Mouse (Mus musculus): ENCODE data around the gene Hyou1. TPM values are rescaled to one million over a fixed set of nuclear protein-coding genes. Genes with fewer than 3 reads are reported as not detected.
A peak's percentile ranks its signal among the peaks of the same experiment; 100 is the strongest.

Gene Hyou1
- polyA plus RNA-seq, 1 experiment, result 56.7 TPM

DNA sequence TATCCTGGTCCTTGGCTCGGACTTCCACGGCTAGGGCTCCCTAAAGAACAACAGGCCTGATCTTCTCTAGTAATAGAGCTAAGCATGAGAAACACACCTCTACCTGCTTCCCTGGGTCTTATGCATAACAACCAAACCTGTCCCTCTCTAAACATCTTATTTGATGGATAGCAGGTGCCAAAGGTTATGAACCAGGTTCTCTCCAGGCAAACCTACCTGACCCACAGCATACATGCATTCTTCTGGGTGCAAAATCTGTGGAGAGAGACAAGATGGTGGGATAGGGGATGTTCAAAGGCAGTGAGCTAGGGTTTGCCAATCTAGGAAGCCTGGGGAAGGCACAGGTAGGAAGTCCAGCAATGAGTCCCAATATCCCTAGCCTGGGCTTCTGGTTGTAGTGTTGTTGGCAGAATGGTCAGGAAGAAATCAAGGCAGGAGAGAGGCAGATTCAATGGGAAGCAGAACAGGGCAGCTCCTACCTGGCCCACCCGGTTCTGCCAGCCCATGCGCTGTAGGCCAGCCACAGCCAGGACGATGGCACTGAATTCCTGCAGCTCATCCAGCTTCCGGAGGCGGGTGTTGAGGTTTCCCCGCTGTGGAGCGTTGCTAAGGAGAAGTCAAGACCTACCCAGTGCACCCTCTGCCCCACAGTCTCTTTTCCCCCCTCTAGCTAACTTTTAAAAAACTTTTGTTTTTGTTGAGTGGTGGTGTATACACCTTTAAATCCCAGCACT, 41.7 kb upstream of the Hyou1 start:
- no peak overlapping the region for H3K27ac ChIP-seq (ENCODE audit: insufficient read depth, low read length)
- TF ChIP-seq CTCF (IDR thresholded peaks at IDR 0.05; ENCODE audit: extremely low read depth, insufficient read depth, low read length) (no peak), POLR2A (IDR thresholded peaks at IDR 0.05; ENCODE audit: extremely low read depth, insufficient read depth, low read length) (no peak)
- H3K4me1 ChIP-seq (ENCODE audit: control insufficient read depth, insufficient read depth, low read length), result no peaks in the 10 kb centered on the region
- no peak overlapping the region for H3K4me3 ChIP-seq (ENCODE audit: insufficient read depth, low read length)

DNA sequence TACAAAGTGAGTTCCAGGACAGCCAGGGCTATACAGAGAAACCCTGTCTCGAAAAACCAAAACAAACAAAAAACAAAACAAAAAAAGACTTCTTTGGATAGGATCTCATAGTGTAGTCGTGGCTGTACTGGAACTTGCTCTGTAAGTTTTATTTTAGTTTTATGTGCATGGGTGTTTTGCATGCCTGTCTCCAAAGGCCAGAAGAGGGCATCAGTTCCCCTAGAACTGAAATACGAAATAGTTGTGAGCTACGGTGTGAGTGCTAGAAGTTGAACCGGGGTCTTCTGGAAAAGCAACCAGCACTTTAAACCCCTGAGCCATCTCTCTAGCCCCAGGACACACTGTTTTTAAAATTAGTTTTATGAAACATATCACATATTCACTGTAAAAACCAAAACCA, 40.7 kb upstream of the Hyou1 start:
- H3K4me3 ChIP-seq (ENCODE audit: insufficient read depth, low read length), result no peak overlapping the region
- H3K27ac ChIP-seq (ENCODE audit: insufficient read depth, low read length), result no peak overlapping the region
- H3K4me1 ChIP-seq (ENCODE audit: control insufficient read depth, insufficient read depth, low read length), result no peaks in the 10 kb centered on the region
- TF ChIP-seq CTCF (IDR thresholded peaks at IDR 0.05; ENCODE audit: extremely low read depth, insufficient read depth, low read length) (no peak), POLR2A (IDR thresholded peaks at IDR 0.05; ENCODE audit: extremely low read depth, insufficient read depth, low read length) (no peak)

- no peak overlapping the region for H3K4me3 ChIP-seq (ENCODE audit: insufficient read depth, low read length)
- no peaks in the 10 kb centered on the region for H3K4me1 ChIP-seq (ENCODE audit: control insufficient read depth, insufficient read depth, low read length)
- H3K27ac ChIP-seq (ENCODE audit: insufficient read depth, low read length), result no peak overlapping the region
- TF ChIP-seq CTCF (IDR thresholded peaks at IDR 0.05; ENCODE audit: extremely low read depth, insufficient read depth, low read length), result no peak
These were observed 37.8 kb upstream of the Hyou1 start for GRCm38 (mm10) chr9:44341487-44341886.

DNA sequence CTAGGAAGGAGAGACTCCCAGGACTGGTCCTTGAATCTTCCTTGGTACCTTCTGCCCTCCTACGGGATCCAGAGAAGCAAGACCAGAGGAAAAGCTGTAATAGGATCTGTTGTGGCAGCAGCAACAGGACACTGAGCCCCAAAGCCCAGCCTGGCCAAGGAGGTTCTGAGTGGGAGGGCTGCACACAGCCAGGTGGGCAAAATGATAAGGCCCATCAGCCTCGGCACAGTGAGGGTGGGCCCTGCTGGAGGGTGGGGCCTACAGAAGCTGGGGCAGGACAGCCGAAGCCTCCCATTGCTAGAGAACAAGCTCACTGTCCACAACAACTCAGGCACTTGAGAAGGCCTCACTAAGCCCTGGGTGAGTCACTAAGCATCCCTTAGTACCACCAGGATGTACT, 37.1 kb upstream of the Hyou1 start:
- H3K4me3 ChIP-seq (ENCODE audit: insufficient read depth, low read length), result no peak overlapping the region
- H3K4me1 ChIP-seq (ENCODE audit: control insufficient read depth, insufficient read depth, low read length), result no peaks in the 10 kb centered on the region
- no peak overlapping the region for H3K27ac ChIP-seq (ENCODE audit: insufficient read depth, low read length)
- TF ChIP-seq POLR2A (IDR thresholded peaks at IDR 0.05; ENCODE audit: extremely low read depth, insufficient read depth, low read length) (no peak), CTCF (IDR thresholded peaks at IDR 0.05; ENCODE audit: extremely low read depth, insufficient read depth, low read length) (no peak)

DNA sequence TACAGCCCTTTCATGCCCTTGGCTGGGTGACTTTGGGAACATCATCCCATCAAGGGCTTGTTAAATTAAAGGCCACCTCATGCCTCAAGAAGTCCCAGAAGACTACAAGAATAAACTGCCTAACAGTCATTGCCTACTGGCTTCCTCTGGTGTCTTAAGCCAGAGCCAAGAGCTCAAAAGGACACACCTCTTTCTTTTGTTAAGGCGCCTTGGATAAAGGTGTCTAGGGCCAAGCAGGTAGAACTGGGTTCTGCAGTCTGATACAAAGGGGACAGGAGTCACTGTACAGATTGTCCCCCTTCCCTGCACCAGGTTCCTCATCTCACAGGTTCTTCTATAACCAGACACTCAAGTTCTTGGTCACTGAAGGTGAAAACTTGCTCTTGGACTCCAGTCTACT, 36.7 kb upstream of the Hyou1 start:
- TF ChIP-seq POLR2A (IDR thresholded peaks at IDR 0.05; ENCODE audit: extremely low read depth, insufficient read depth, low read length), result no peak
- no peak for TF ChIP-seq CTCF (IDR thresholded peaks at IDR 0.05; ENCODE audit: extremely low read depth, insufficient read depth, low read length)
- Histone ChIP-seq H3K27ac (ENCODE audit: insufficient read depth, low read length) (no peak overlapping the region), H3K4me3 (ENCODE audit: insufficient read depth, low read length) (no peak overlapping the region), H3K4me1 (ENCODE audit: control insufficient read depth, insufficient read depth, low read length) (no peaks in the 10 kb centered on the region)

- TF ChIP-seq CTCF (IDR thresholded peaks at IDR 0.05; ENCODE audit: extremely low read depth, insufficient read depth, low read length), result no peak
- TF ChIP-seq POLR2A (IDR thresholded peaks at IDR 0.05; ENCODE audit: extremely low read depth, insufficient read depth, low read length), result no peak
- peak overlapping the region; percentile 53 for H3K4me3 ChIP-seq (ENCODE audit: insufficient read depth, low read length)
- no peak overlapping the region for H3K27ac ChIP-seq (ENCODE audit: insufficient read depth, low read length)
- H3K4me1 ChIP-seq (ENCODE audit: control insufficient read depth, insufficient read depth, low read length), result no peaks in the 10 kb centered on the region
These were observed 36.0 kb upstream of the Hyou1 start for GRCm38 (mm10) chr9:44343290-44343689.

GRCm38 (mm10) chr9:44343781-44344421, 35.4 kb upstream of the Hyou1 start, which contains the start of gene Hmbs:
Gene Hmbs, minus strand, starts transcription at chr9:44344228.
- TF ChIP-seq CTCF (IDR thresholded peaks at IDR 0.05; ENCODE audit: extremely low read depth, insufficient read depth, low read length), result no peak
- peak; percentile 45; the same call in 1 of the 2 replicates for TF ChIP-seq POLR2A (IDR thresholded peaks at IDR 0.05; ENCODE audit: extremely low read depth, insufficient read depth, low read length)
- peak within 1 kb of the TSS; percentile 53 for H3K4me3 ChIP-seq (ENCODE audit: insufficient read depth, low read length)
- peak within 1 kb of the TSS; percentile 98 for H3K27ac ChIP-seq (ENCODE audit: insufficient read depth, low read length)
- no peaks in the 10 kb centered on the region for H3K4me1 ChIP-seq (ENCODE audit: control insufficient read depth, insufficient read depth, low read length)

DNA sequence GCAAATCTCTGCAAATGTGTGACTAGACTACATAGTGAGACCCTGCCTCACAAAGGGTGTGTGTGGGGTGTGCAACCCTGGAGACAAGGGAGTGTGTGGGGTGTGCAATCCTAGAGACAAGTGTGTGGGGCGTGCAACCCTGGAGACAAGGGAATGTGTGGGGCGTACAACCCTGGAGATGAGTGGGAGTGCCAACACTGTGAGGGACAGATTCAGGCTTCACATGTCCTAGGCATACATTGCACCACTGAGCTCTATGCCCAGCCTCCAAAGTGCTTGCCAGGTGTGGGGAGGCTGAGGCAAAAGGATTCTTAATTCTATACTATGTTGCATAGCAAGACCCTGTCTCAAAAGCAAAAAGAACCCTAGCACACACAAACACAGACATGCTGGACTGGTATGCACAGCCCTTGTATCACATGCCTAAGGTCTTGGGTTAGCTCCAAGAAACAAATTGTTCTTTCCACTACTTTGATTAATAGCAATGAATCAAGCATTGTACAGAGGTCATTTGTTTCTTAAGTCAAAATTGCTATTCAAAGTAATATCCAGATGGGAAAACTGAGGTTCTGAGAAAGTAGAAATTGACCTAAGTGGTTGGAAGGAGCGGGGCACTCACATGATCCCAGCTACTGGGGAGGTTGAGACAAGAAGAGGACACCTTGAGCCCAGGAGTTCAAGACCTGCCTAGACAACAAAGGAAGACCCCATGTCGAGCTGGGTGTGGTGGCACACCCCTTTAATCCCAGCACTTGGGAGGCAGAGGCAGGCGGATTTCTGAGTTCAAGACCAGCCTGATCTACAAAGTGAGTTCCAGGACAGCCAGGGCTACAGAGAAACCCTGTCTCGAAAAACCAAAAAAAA, 33.5 kb upstream of the Hyou1 start:
- Histone ChIP-seq H3K27ac (ENCODE audit: insufficient read depth, low read length) (no peak overlapping the region), H3K4me3 (ENCODE audit: insufficient read depth, low read length) (no peak overlapping the region), H3K4me1 (ENCODE audit: control insufficient read depth, insufficient read depth, low read length) (no peaks in the 10 kb centered on the region)
- TF ChIP-seq CTCF (IDR thresholded peaks at IDR 0.05; ENCODE audit: extremely low read depth, insufficient read depth, low read length), result no peak
- TF ChIP-seq POLR2A (IDR thresholded peaks at IDR 0.05; ENCODE audit: extremely low read depth, insufficient read depth, low read length), result no peak

DNA sequence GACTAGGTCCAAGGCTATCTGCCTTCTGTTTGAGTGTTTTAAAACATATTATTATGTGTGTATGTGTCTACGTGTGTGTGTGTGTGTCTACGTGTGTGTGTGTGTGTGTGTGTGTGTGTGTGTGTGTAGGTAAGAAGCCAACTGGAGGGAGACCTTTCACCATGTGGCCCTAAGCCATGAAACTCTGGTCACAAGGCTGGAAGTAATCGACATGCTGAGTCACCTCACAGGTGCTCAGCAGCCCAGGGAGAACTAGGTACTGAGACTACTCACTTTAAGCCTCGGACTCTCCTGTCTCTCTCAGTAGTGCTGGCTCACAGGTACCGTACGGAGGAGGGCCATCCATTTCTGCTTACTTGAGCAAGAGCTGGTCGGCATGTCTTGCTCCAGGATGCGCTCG, 32.1 kb upstream of the Hyou1 start:
- no peak for TF ChIP-seq POLR2A (IDR thresholded peaks at IDR 0.05; ENCODE audit: extremely low read depth, insufficient read depth, low read length)
- TF ChIP-seq CTCF (IDR thresholded peaks at IDR 0.05; ENCODE audit: extremely low read depth, insufficient read depth, low read length), result no peak
- Histone ChIP-seq H3K27ac (ENCODE audit: insufficient read depth, low read length) (no peak overlapping the region), H3K4me3 (ENCODE audit: insufficient read depth, low read length) (no peak overlapping the region), H3K4me1 (ENCODE audit: control insufficient read depth, insufficient read depth, low read length) (no peaks in the 10 kb centered on the region; the same call in 1 of the 2 replicates)

Measured in cortical plate, adult 2 months (tissue).